Mouse (Mus musculus) olfactory bulb, adult 2 months (tissue): ENCODE data around the gene Cdkal1.

Experiments used
- CTCF ChIP-seq: fragments of 200-500 bp; IDR thresholded peaks from 2 replicates; pipeline ENCODE4 v1.5.1; 2012; ENCODE audit warnings: low read depth, mild to moderate bottlenecking, low read length, moderate library complexity; ENCODE audit not compliant: insufficient read depth
- POLR2A ChIP-seq: fragments of 200-500 bp; IDR thresholded peaks from 2 replicates; pipeline ENCODE4 v1.6.1; 2012; ENCODE audit warnings: mild to moderate bottlenecking, low read depth, low read length, moderate library complexity; ENCODE audit not compliant: insufficient read depth

GRCm38 (mm10) chr13:29429877-29430276 lies 425.6 kb downstream of the Cdkal1 start:
- TF ChIP-seq CTCF (no peak), POLR2A (no peak)
